Mouse (Mus musculus): ENCODE results near the gene Cnpy2.

- TF ChIP-seq POLR2A (IDR thresholded peaks at IDR 0.05; ENCODE audit: low read depth, low read length) (no peak), CTCF (IDR thresholded peaks at IDR 0.05; ENCODE audit: extremely low read depth, insufficient read length, insufficient replicate concordance, low read depth, low read length) (no peak)
These were observed 45.7 kb downstream of the Cnpy2 start for GRCm38 (mm10) chr10:128367899-128368401.

Data from small intestine, adult 2 months (tissue).